23 mouse cellular contexts compared by ENCODE assay signal in genomic region chr9:102494454-102494853, GRCm38 (mm10). TPM values are rescaled to one million over a fixed set of nuclear protein-coding genes. Genes with fewer than 3 reads are reported as not detected.
DNase-seq lines count a peak whose midpoint lies in the region; ATAC-seq lines count a peak whose summit lies in the region.
"Had no signal": no experiment of that assay in that cellular context is flagged by ENCODE, and none has a peak within 500 bp of the region (broad histone marks: within the 10 kb centered on the region; RNA-seq: fewer than 3 reads in every experiment).

No protein-coding gene starts in this region.

- H3K9me3 ChIP-seq in midbrain, embryonic 10.5 days (replicated peaks) = no peaks in the 10 kb centered on the region
- H3K9me3 ChIP-seq in midbrain, embryonic 16.5 days (replicated peaks; ENCODE audit: control insufficient read depth, low read length, poor library complexity, severe bottlenecking) = no peaks in the 10 kb centered on the region
- H3K9me3 ChIP-seq: embryonic facial prominence, embryonic 13.5 days; forebrain, embryonic 13.5 days; heart, embryonic 12.5 days; liver, embryonic 15.5 days; neural tube, embryonic 15.5 days had no signal

- peaks cover 16% of the 10 kb centered on the region; the same call in 1 of the 2 replicates for H3K4me1 ChIP-seq in midbrain, embryonic 10.5 days
- no peaks in the 10 kb centered on the region for H3K4me1 ChIP-seq in midbrain, embryonic 16.5 days (ENCODE audit: control insufficient read depth, insufficient read depth, low read length)
- H3K4me1 ChIP-seq: embryonic facial prominence, embryonic 13.5 days; liver, embryonic 15.5 days; neural tube, embryonic 15.5 days had no signal

- peak overlapping the region; percentile 30; the same call in 1 of the 2 replicates for H3K27ac ChIP-seq in midbrain, embryonic 10.5 days (replicated peaks)
- no peak overlapping the region for H3K27ac ChIP-seq in midbrain, embryonic 16.5 days (ENCODE audit: low read length)
- H3K27ac ChIP-seq: embryonic facial prominence, embryonic 13.5 days; forebrain, embryonic 13.5 days; liver, embryonic 15.5 days; neural tube, embryonic 15.5 days had no signal

- H3K4me2 ChIP-seq in midbrain, embryonic 16.5 days (ENCODE audit: low read length) = no peak overlapping the region
- H3K4me2 ChIP-seq: embryonic facial prominence, embryonic 13.5 days; forebrain, embryonic 13.5 days; heart, embryonic 12.5 days; liver, embryonic 15.5 days; neural tube, embryonic 15.5 days had no signal

- DNase-seq in cerebellum, postnatal 25 days = peak; percentile 13 to 24
- DNase-seq in cerebellum, adult 11-12 months = no peak
- no peak for DNase-seq in midbrain, embryonic 10.5 days (ENCODE audit: low spot score)
- peak; percentile 79 for DNase-seq in gastrocnemius, postnatal 25 days
- DNase-seq in kidney, postnatal 4 days = no peak
- no peak for DNase-seq in urinary bladder, postnatal 36 days (ENCODE audit: low spot score in 2 of 2)
- DNase-seq: adrenal gland, postnatal 25 days; cerebellum, adult 9-11 months; heart, postnatal 10 days; kidney, postnatal 25 days; liver; lung, postnatal 4 days; thymus, adult 18-20 months; thymus, postnatal 36 days had no signal

- no peaks in the 10 kb centered on the region for H3K36me3 ChIP-seq in midbrain, embryonic 10.5 days
- no peaks in the 10 kb centered on the region for H3K36me3 ChIP-seq in midbrain, embryonic 16.5 days (ENCODE audit: control insufficient read depth, insufficient read depth, low read length)
- H3K36me3 ChIP-seq: embryonic facial prominence, embryonic 13.5 days; heart, embryonic 12.5 days; liver, embryonic 15.5 days; neural tube, embryonic 15.5 days had no signal

- no peaks in the 10 kb centered on the region for H3K27me3 ChIP-seq in midbrain, embryonic 10.5 days (ENCODE audit: low read depth, poor library complexity, severe bottlenecking)
- no peaks in the 10 kb centered on the region for H3K27me3 ChIP-seq in midbrain, embryonic 16.5 days (ENCODE audit: control insufficient read depth, insufficient read depth, low read depth, low read length)
- H3K27me3 ChIP-seq: forebrain, embryonic 13.5 days; liver, embryonic 15.5 days; neural tube, embryonic 15.5 days had no signal

- WGBS in midbrain, embryonic 10.5 days = 64% methylated on average over 9 of the region's 9 CpGs
- 81% methylated on average over 9 of the region's 9 CpGs for WGBS in midbrain, embryonic 16.5 days

- no peak overlapping the region for H3K4me3 ChIP-seq in midbrain, embryonic 10.5 days
- H3K4me3 ChIP-seq in midbrain, embryonic 16.5 days (ENCODE audit: low read depth, low read length) = no peak overlapping the region
- H3K4me3 ChIP-seq: embryonic facial prominence, embryonic 13.5 days; forebrain, embryonic 13.5 days; heart, embryonic 12.5 days; liver, embryonic 15.5 days; neural tube, embryonic 15.5 days had no signal

- no peak for ATAC-seq in midbrain, embryonic 16.5 days
- ATAC-seq: forebrain, embryonic 13.5 days; intestine, postnatal 0 days had no signal

- H3K9ac ChIP-seq in midbrain, embryonic 16.5 days (ENCODE audit: low read depth, low read length) = no peak overlapping the region
- H3K9ac ChIP-seq: embryonic facial prominence, embryonic 13.5 days; forebrain, embryonic 13.5 days; heart, embryonic 12.5 days; liver, embryonic 15.5 days; neural tube, embryonic 15.5 days had no signal

RNA-seq across cellular contexts. Expression of gene Ky, which starts 11.1 kb away (rescaled TPM):
- 0.19 and 0.20 TPM in 2 replicates for polyA plus RNA-seq in midbrain, embryonic 10.5 days (2016; fragmentation: Nextera tagmentation; extraction: Ambion mirVana)
- 0.51 and 0.90 TPM in 2 replicates for polyA plus RNA-seq in midbrain, embryonic 16.5 days (2015; fragmentation: Nextera tagmentation; extraction: Ambion mirVana)
- total RNA-seq in gastrocnemius, postnatal 25 days (2021) = 100 to 1,000 TPM in 1 of 2 experiments, 10 to 100 TPM in 1; 75.2 to 114 TPM
- total RNA-seq: granulocyte monocyte progenitor cell, adult 5-6 weeks had no signal
- polyA plus RNA-seq: kidney, embryonic 14.5 days had no signal

Comparison
In these comparisons a context has a peak if more than half of its experiments do, and no peak if none do; other contexts are left out.
1. DNase-seq: peak in cerebellum, postnatal 25 days (2 of 2) and gastrocnemius, postnatal 25 days (single experiment); none in cerebellum, adult 11-12 months (single experiment), midbrain, embryonic 10.5 days (single experiment), kidney, postnatal 4 days (0 of 2) and urinary bladder, postnatal 36 days (0 of 2).